Mouse (Mus musculus) kidney, postnatal 25 days (tissue): Measurements from ENCODE around the gene Gm26741.

Experiments used
- DNase-seq, 2 experiments: peaks; one replicate each; pipeline ENCODE4 v3.0.0; 2021; ENCODE audit warnings: mixed read lengths in 2 of 2

Gm26741 gene

DNA sequence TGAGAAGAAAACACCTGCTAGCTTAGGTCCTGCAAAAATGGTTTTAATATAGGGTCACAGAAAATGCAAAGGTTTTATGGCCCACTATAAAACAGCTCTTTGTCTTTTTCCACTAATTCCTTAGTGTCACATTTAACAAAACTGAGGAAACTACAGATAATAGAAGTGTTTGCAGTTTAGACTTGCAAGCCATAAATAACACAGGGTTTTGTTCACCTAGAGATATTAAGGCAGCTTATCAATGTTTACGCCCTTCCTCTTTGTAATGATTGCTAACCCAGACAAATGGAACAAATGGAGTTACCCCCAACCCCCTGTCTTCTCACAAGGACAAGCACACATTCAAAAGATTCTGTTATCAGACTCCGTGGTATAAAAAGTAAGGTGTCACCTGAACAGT lies 32.6 kb downstream of the Gm26741 start:
- no peak for DNase-seq

DNA sequence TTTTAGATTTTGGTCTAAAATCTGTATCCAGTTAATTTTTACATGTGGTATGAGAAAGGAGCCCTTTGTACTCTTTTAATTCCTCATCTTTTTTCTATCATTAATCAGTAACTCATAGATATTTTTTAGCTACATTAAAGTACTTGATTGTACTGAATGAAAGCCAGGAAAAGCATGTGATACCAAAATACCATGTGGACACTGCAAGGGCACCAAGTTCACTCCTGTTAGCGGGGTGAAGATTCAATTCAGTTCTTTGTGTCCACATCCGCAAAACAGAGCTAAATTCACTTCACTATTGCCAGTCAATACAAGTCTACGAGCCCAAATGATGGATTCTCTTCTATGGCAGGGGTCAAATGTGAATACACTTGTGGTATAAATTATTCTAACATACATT lies 38.1 kb downstream of the Gm26741 start:
- DNase-seq, result peak; percentile 32 to 59

DNA sequence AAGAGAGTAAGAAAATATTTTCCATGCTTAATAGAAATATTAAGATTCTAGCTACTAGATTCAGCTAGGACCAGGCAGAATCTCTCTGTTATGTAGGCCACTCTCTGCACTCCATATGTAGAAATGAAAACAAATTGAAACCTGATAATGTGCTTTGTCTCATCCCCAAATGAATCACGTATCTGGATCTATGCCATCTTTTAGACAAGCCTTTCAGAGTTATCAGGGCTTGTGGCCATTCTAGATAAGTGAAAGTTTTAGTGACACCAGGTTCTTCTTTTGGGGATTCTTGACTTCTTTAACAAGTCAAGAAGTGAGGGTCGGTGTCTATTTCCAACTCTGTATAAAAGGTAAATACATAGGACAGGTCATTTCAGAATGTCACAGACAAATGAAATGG lies 40.1 kb downstream of the Gm26741 start:
- DNase-seq, result no peak

DNA sequence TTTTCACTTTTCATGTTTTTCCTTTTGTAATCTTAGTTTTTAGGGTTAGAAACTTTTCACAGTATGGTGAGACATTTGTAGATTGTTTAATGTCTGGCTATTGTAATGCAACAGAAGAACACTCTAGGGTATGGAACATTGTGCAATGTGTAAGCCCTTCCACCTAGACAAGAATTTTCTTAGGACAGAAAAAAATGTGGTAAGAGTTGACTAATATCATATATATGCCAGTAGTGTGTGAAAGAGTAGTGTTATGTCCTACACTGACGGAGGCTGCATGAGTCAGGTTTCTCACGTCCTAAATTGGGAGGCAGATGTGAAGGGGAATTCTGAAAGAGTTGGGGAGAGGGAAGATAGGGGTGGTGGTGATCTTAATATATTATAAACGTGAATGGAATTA lies 41.2 kb downstream of the Gm26741 start:
- DNase-seq, result no peak

DNA sequence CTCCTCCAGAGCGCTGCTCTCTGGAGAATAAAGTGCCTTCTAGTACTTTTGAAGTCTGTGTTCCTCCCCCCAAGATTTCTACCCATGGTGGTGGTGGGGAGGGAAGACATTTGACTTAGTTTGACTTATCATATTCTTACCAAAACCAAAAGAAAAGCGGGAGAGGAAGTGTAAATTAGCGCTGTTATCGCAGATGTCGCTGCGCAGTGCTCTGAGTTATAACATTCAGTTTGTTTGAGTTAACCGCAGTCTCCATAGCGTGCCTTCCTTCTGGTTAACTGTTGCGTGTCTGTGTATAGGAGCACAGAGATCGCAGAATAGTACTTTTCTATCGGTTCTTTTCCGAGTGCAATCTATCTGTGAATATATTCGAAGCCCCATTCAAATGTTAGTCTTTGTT lies 46.6 kb downstream of the Gm26741 start:
- no peak for DNase-seq

DNA sequence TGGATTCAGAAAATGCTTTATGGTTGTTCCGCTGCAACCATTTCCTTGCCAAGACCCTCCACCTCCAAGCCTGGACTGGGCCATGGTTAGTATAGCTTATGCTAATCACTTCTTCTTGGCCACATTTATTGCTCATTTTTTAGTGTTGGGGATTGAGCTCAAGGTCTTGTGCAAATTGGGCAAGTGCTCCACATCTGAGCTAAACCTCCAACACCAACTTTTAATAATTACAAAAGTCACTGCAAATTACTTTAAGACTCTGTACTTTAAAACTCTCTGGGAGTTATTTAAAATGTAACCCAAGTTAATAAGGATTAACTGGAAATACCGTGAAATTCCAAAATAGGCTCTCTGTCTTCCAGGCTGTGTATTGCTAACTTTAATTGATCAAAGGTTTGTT lies 49.0 kb downstream of the Gm26741 start:
- no peak for DNase-seq
